Mouse (Mus musculus) lung, postnatal 25 days (tissue): ENCODE data around the gene Clec4a3.
"Not testable (repeated sequence)": the region's sequence is repeated elsewhere in the genome, so short reads cannot be mapped to it uniquely, and the experiment has no call there.

Experiments used
- DNase-seq: peaks from one replicate; pipeline ENCODE4 v3.0.0; 2022; ENCODE audit warnings: low spot score

Gene Clec4a3

GRCm38 (mm10) chr6:122952401-122952800 lies at the start of gene Clec4a3:
Gene Clec4a3, plus strand, starts transcription at chr6:122952515.
- DNase-seq = peak; percentile 51

- DNase-seq = no peak
Observed at GRCm38 (mm10) chr6:122919922-122920321, 32.4 kb upstream of the Clec4a3 start.

- DNase-seq = peak; percentile 35
Observed at GRCm38 (mm10) chr6:122921451-122921850, 30.9 kb upstream of the Clec4a3 start, which contains the start of gene Clec4a1. Gene Clec4a1, plus strand, starts transcription at chr6:122921848.

GRCm38 (mm10) chr6:122934845-122935244 lies 17.5 kb upstream of the Clec4a3 start:
- DNase-seq = no peak

- no peak for DNase-seq
Observed at GRCm38 (mm10) chr6:122939618-122940017, 12.7 kb upstream of the Clec4a3 start.

GRCm38 (mm10) chr6:122946760-122947159 lies 5.6 kb upstream of the Clec4a3 start:
- no peak for DNase-seq

- no peak for DNase-seq
Observed at GRCm38 (mm10) chr6:122964562-122964961, 12.2 kb downstream of the Clec4a3 start.

- no peak for DNase-seq
Observed at GRCm38 (mm10) chr6:122969048-122969447, 16.7 kb downstream of the Clec4a3 start.

GRCm38 (mm10) chr6:122989876-122990437 lies 37.6 kb downstream of the Clec4a3 start, which contains the start of gene Clec4a4:
Gene Clec4a4, plus strand, starts transcription at chr6:122990367.
- DNase-seq = no peak

- DNase-seq = not testable (repeated sequence)
Observed at GRCm38 (mm10) chr6:123004696-123005095, 52.4 kb downstream of the Clec4a3 start.

- peak; percentile 5 for DNase-seq
Observed at GRCm38 (mm10) chr6:123005591-123005990, 53.3 kb downstream of the Clec4a3 start.
